Mouse (Mus musculus) thymus, adult 2 months (tissue): ENCODE measurements around the gene D130052B06Rik.
A peak's percentile ranks its signal among the peaks of the same experiment; 100 is the strongest.

Experiments
- CTCF ChIP-seq: fragments of 200-500 bp; IDR thresholded peaks from 2 replicates; pipeline ENCODE4 v1.5.1; 2012; ENCODE audit warnings: mild to moderate bottlenecking, control low read depth, low read length, moderate library complexity, borderline replicate concordance; ENCODE audit not compliant: control insufficient read depth, poor library complexity, insufficient read depth; ENCODE audit errors: extremely low read depth
- POLR2A ChIP-seq: fragments of 200-500 bp; IDR thresholded peaks from 2 replicates; pipeline ENCODE4 v1.6.1; 2012; ENCODE audit warnings: mild to moderate bottlenecking, low read length, control low read depth, moderate library complexity; ENCODE audit not compliant: control insufficient read depth, poor library complexity, insufficient read depth; ENCODE audit errors: extremely low read depth

- TF ChIP-seq CTCF, result peak; percentile 56; the same call in 1 of the 2 replicates
- TF ChIP-seq POLR2A, result no peak
These were observed 15.1 kb downstream of the D130052B06Rik start for GRCm38 (mm10) chr11:33614218-33614617.
